Mouse (Mus musculus) heart, adult 2 months (tissue): ENCODE data around the gene Fam189a2.

Experiments used
- CTCF ChIP-seq: fragments of 200-600 bp; IDR thresholded peaks from 2 replicates; pipeline ENCODE4 v1.8.1; 2022; ENCODE audit warnings: antibody characterized with exemption, mild to moderate bottlenecking, moderate library complexity
- POLR2A ChIP-seq: fragments of 200-500 bp; IDR thresholded peaks from 2 replicates; pipeline ENCODE4 v1.6.1; 2011; ENCODE audit warnings: mild to moderate bottlenecking, low read depth, low read length, control low read depth; ENCODE audit not compliant: insufficient read depth

DNA sequence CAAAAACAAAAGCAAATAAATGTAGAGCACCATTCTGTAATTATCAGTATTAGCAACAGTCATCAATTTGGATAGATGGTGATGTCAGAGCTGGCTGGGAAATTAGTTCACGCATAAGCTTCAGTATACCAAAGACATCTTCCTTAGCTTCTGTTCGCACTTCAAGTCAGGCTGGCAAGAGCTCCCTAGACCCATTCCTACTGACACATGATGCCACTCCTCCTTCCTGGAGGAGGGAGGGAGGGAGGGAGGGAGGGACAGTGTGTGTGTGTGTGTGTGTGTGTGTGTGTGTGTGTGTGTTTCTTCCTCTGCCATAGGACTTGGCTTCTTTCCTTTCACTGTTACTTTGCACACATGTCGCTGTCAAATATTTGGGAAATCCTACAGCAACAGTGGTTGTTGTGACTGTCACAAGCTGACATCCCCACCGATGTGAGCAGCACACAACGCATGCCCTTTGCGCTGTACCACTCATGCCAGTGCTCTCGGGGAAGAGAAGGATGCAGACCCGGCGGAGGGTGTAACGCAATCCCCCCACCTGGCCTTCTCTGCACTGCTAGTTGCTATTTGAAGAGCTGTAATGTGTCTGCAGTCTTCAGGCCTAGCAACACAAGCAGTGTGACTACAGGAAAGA, 34.9 kb downstream of the Fam189a2 start:
- TF ChIP-seq CTCF, result no peak
- TF ChIP-seq POLR2A, result no peak
